Mouse (Mus musculus): ENCODE measurements around the gene Prkci. TPM values are rescaled to one million over a fixed set of nuclear protein-coding genes. Genes with fewer than 3 reads are reported as not detected.

The Prkci gene
- polyA plus RNA-seq, 1 experiment, result 41.4 TPM

- Histone ChIP-seq H3K4me3 (ENCODE audit: insufficient read depth, low read length) (no peak overlapping the region), H3K4me1 (ENCODE audit: control insufficient read depth, insufficient read depth, low read length) (0 out of 2 replicates have a peak, but pooled peaks cover 1% of the 10 kb centered on the region), H3K27ac (ENCODE audit: insufficient read depth, low read length) (no peak overlapping the region)
- no peak for TF ChIP-seq POLR2A (IDR thresholded peaks at IDR 0.05; ENCODE audit: extremely low read depth, insufficient read depth, low read length)
- TF ChIP-seq CTCF (IDR thresholded peaks at IDR 0.05; ENCODE audit: extremely low read depth, insufficient read depth, low read length), result no peak
Observed at GRCm38 (mm10) chr3:31014374-31014773, 18.8 kb downstream of the Prkci start.

GRCm38 (mm10) chr3:31015682-31016443 is 20.3 kb downstream of the Prkci start:
- TF ChIP-seq POLR2A (IDR thresholded peaks at IDR 0.05; ENCODE audit: extremely low read depth, insufficient read depth, low read length), result no peak
- no peak for TF ChIP-seq CTCF (IDR thresholded peaks at IDR 0.05; ENCODE audit: extremely low read depth, insufficient read depth, low read length)
- no peak overlapping the region for H3K27ac ChIP-seq (ENCODE audit: insufficient read depth, low read length)
- H3K4me1 ChIP-seq (ENCODE audit: control insufficient read depth, insufficient read depth, low read length), result 0 out of 2 replicates have a peak, but pooled peaks cover 1% of the 10 kb centered on the region

GRCm38 (mm10) chr3:31016594-31017196 is 21.1 kb downstream of the Prkci start:
- 0 out of 2 replicates have a peak, but pooled peaks cover 1% of the 10 kb centered on the region for H3K4me1 ChIP-seq (ENCODE audit: control insufficient read depth, insufficient read depth, low read length)
- no peak overlapping the region for H3K4me3 ChIP-seq (ENCODE audit: insufficient read depth, low read length)
- no peak for TF ChIP-seq CTCF (IDR thresholded peaks at IDR 0.05; ENCODE audit: extremely low read depth, insufficient read depth, low read length)
- no peak for TF ChIP-seq POLR2A (IDR thresholded peaks at IDR 0.05; ENCODE audit: extremely low read depth, insufficient read depth, low read length)
- H3K27ac ChIP-seq (ENCODE audit: insufficient read depth, low read length), result no peak overlapping the region

More at GRCm38 (mm10) chr3:31015682-31016443, 20.3 kb downstream of the Prkci start:
- no peak overlapping the region for H3K4me3 ChIP-seq (ENCODE audit: insufficient read depth, low read length)

GRCm38 (mm10) chr3:31017652-31018051 is 22.1 kb downstream of the Prkci start:
- 0 out of 2 replicates have a peak, but pooled peaks cover 1% of the 10 kb centered on the region for H3K4me1 ChIP-seq (ENCODE audit: control insufficient read depth, insufficient read depth, low read length)
- no peak for TF ChIP-seq POLR2A (IDR thresholded peaks at IDR 0.05; ENCODE audit: extremely low read depth, insufficient read depth, low read length)
- no peak for TF ChIP-seq CTCF (IDR thresholded peaks at IDR 0.05; ENCODE audit: extremely low read depth, insufficient read depth, low read length)
- H3K4me3 ChIP-seq (ENCODE audit: insufficient read depth, low read length), result no peak overlapping the region
- H3K27ac ChIP-seq (ENCODE audit: insufficient read depth, low read length), result no peak overlapping the region

- Histone ChIP-seq H3K4me3 (ENCODE audit: insufficient read depth, low read length) (no peak overlapping the region), H3K27ac (ENCODE audit: insufficient read depth, low read length) (no peak overlapping the region), H3K4me1 (ENCODE audit: control insufficient read depth, insufficient read depth, low read length) (0 out of 2 replicates have a peak, but pooled peaks cover 1% of the 10 kb centered on the region)
- TF ChIP-seq POLR2A (IDR thresholded peaks at IDR 0.05; ENCODE audit: extremely low read depth, insufficient read depth, low read length), result no peak
- TF ChIP-seq CTCF (IDR thresholded peaks at IDR 0.05; ENCODE audit: extremely low read depth, insufficient read depth, low read length), result no peak
Observed at GRCm38 (mm10) chr3:31019287-31019686, 23.7 kb downstream of the Prkci start.

GRCm38 (mm10) chr3:31019793-31020447 is 24.4 kb downstream of the Prkci start:
- Histone ChIP-seq H3K27ac (ENCODE audit: insufficient read depth, low read length) (no peak overlapping the region), H3K4me3 (ENCODE audit: insufficient read depth, low read length) (no peak overlapping the region), H3K4me1 (ENCODE audit: control insufficient read depth, insufficient read depth, low read length) (0 out of 2 replicates have a peak, but pooled peaks cover 1% of the 10 kb centered on the region)
- TF ChIP-seq POLR2A (IDR thresholded peaks at IDR 0.05; ENCODE audit: extremely low read depth, insufficient read depth, low read length) (no peak), CTCF (IDR thresholded peaks at IDR 0.05; ENCODE audit: extremely low read depth, insufficient read depth, low read length) (no peak)

- Histone ChIP-seq H3K4me1 (ENCODE audit: control insufficient read depth, insufficient read depth, low read length) (0 out of 2 replicates have a peak, but pooled peaks cover 1% of the 10 kb centered on the region), H3K27ac (ENCODE audit: insufficient read depth, low read length) (no peak overlapping the region), H3K4me3 (ENCODE audit: insufficient read depth, low read length) (no peak overlapping the region)
- TF ChIP-seq CTCF (IDR thresholded peaks at IDR 0.05; ENCODE audit: extremely low read depth, insufficient read depth, low read length) (no peak), POLR2A (IDR thresholded peaks at IDR 0.05; ENCODE audit: extremely low read depth, insufficient read depth, low read length) (no peak)
Observed at GRCm38 (mm10) chr3:31020656-31021055, 25.1 kb downstream of the Prkci start.

GRCm38 (mm10) chr3:31022895-31023436 is 27.4 kb downstream of the Prkci start:
- Histone ChIP-seq H3K4me3 (ENCODE audit: insufficient read depth, low read length) (no peak overlapping the region), H3K4me1 (ENCODE audit: control insufficient read depth, insufficient read depth, low read length) (no peaks in the 10 kb centered on the region), H3K27ac (ENCODE audit: insufficient read depth, low read length) (no peak overlapping the region)
- TF ChIP-seq POLR2A (IDR thresholded peaks at IDR 0.05; ENCODE audit: extremely low read depth, insufficient read depth, low read length) (no peak), CTCF (IDR thresholded peaks at IDR 0.05; ENCODE audit: extremely low read depth, insufficient read depth, low read length) (no peak)

GRCm38 (mm10) chr3:31027718-31028117 is 32.2 kb downstream of the Prkci start:
- no peak for TF ChIP-seq POLR2A (IDR thresholded peaks at IDR 0.05; ENCODE audit: extremely low read depth, insufficient read depth, low read length)
- TF ChIP-seq CTCF (IDR thresholded peaks at IDR 0.05; ENCODE audit: extremely low read depth, insufficient read depth, low read length), result no peak
- no peak overlapping the region for H3K4me3 ChIP-seq (ENCODE audit: insufficient read depth, low read length)
- H3K4me1 ChIP-seq (ENCODE audit: control insufficient read depth, insufficient read depth, low read length), result no peaks in the 10 kb centered on the region
- no peak overlapping the region for H3K27ac ChIP-seq (ENCODE audit: insufficient read depth, low read length)
